Mouse (Mus musculus): Measurements from ENCODE around the gene Gm3115. TPM values are rescaled to one million over a fixed set of nuclear protein-coding genes. Genes with fewer than 3 reads are reported as not detected.
"Not testable (repeated sequence)": the region's sequence is repeated elsewhere in the genome, so short reads cannot be mapped to it uniquely, and the experiment has no call there.

The Gm3115 gene
- total RNA-seq (2014; rRNA removed) (not detected in 2 replicates), polyA plus RNA-seq (2015; fragmentation: Nextera tagmentation; extraction: Ambion mirVana) (not detected in 2 replicates)

DNA sequence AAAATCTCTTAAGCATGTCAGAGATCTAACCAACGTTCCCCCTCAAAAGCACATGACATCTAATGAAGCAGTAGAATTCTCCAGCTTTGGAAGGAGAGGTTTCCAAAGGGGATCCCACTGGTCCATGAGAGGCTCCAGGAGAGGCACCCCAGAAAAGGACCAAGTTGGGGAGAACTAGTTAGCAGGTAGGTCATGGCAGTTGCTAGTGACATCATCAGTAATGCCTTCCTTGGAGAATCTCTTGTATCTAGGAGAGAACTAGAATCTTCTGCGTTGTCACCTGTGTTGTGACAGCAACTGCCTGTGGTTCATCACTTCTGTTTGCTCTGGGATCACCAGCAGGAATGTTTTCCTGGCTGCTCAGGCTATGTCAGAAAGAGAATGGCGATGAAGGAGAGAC is at the start of gene Gm3115:
TSS of gene Gm3115 (plus strand) at position 301 of the 400 bp plus-strand sequence.
- not testable (repeated sequence) for H3K9ac ChIP-seq (replicated peaks; ENCODE audit: low read length); H3K4me2 ChIP-seq (ENCODE audit: low read depth, low read length); H3K4me3 ChIP-seq (ENCODE audit: low read length); H3K27ac ChIP-seq; H3K9me3 ChIP-seq (ENCODE audit: low read length); H3K36me3 ChIP-seq (ENCODE audit: insufficient read depth, low read length); H3K27me3 ChIP-seq (ENCODE audit: insufficient read depth, low read length); H3K4me1 ChIP-seq (ENCODE audit: insufficient read depth, low read length); DNase-seq (ENCODE audit: low spot score); ATAC-seq
- WGBS, result 62% methylated on average over 2 of the region's 3 CpGs

DNA sequence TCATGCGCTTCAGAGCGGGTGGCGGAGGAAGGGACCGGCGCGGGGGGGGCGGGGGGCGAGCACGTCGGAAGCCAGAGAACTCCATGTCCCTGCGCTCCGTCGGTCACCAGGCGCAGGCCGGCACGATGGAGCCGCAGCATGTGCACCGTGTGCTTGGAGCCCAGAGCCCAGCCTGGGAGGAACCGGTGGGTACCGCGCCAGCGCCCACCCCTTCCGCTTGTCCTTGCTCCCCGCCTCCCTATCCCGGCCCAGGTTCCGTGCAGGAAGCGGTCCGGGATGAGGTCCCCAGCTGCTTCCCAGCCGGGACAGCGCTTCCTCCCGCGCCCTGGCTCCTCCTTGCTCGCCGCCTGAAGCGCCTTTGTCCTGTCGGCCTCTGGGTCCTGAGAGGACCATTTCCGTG is 26.5 kb downstream of the Gm3115 start, which contains the start of gene Gm8108:
TSS of gene Gm8108 (plus strand) at position 101 of the 400 bp plus-strand sequence.
- DNase-seq (ENCODE audit: low spot score), result peak; percentile 1

DNA sequence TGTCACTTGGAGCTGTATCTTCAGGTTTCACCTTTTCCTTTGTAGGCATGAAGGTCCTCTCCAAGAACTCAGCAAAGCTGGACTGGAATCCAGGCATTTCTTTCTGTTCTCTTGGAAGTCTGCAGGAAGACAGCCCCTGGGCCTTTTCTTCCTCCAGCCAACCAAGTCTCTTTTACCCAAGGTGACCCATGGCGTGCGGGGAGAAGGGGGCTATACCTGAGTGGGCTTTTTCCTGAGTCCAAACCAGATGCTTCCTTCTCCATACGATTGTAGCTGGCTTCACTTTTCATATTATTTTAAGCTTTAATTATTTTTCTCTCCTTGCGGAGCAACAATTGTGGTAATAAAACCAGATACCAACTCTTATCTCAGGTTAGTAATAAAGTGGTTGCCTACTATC is 57.7 kb downstream of the Gm3115 start:
- ATAC-seq; H3K4me2 ChIP-seq (ENCODE audit: low read depth, low read length); H3K27ac ChIP-seq; H3K27me3 ChIP-seq (ENCODE audit: insufficient read depth, low read length); H3K4me1 ChIP-seq (ENCODE audit: insufficient read depth, low read length); H3K9me3 ChIP-seq (ENCODE audit: low read length); H3K9ac ChIP-seq (replicated peaks; ENCODE audit: low read length); H3K4me3 ChIP-seq (ENCODE audit: low read length); H3K36me3 ChIP-seq (ENCODE audit: insufficient read depth, low read length); DNase-seq (ENCODE audit: low spot score): not testable (repeated sequence)
- WGBS, result 85% methylated on average over 4 of the region's 4 CpGs

More for the DNA sequence above, 26.5 kb downstream of the Gm3115 start, which contains the start of gene Gm8108:
- H3K9me3 ChIP-seq (ENCODE audit: low read length); H3K27me3 ChIP-seq (ENCODE audit: insufficient read depth, low read length); ATAC-seq; H3K9ac ChIP-seq (replicated peaks; ENCODE audit: low read length); H3K27ac ChIP-seq; H3K4me1 ChIP-seq (ENCODE audit: insufficient read depth, low read length); H3K36me3 ChIP-seq (ENCODE audit: insufficient read depth, low read length): not testable (repeated sequence)
- 2% methylated on average over 23 of the region's 37 CpGs for WGBS
- H3K4me3 ChIP-seq (ENCODE audit: low read length), result peak within 1 kb of the TSS; percentile 36
- peak within 1 kb of the TSS; percentile 49 for H3K4me2 ChIP-seq (ENCODE audit: low read depth, low read length)

Other genes with a start within 250 kb of the Gm3115 start
- gene Gm3033, start 237.9 kb upstream of the Gm3115 start, total RNA-seq (2014; rRNA removed), result 0.37 and 0.47 TPM in 2 replicates
- gene Gm3033, start 237.9 kb upstream of the Gm3115 start, polyA plus RNA-seq (2015; fragmentation: Nextera tagmentation; extraction: Ambion mirVana), result not detected in 2 replicates
- not detected in 2 replicates for gene Gm2916, start 199.9 kb upstream of the Gm3115 start, total RNA-seq (2014; rRNA removed)
- gene Gm2916, start 199.9 kb upstream of the Gm3115 start, polyA plus RNA-seq (2015; fragmentation: Nextera tagmentation; extraction: Ambion mirVana), result not detected in 2 replicates
- not detected in 2 replicates for gene Gm3029, start 152.4 kb upstream of the Gm3115 start, total RNA-seq (2014; rRNA removed)
- 0.19 TPM in 1 of 2 replicates, not detected in the other for gene Gm3029, start 152.4 kb upstream of the Gm3115 start, polyA plus RNA-seq (2015; fragmentation: Nextera tagmentation; extraction: Ambion mirVana)
- gene Gm3095, start 120.6 kb upstream of the Gm3115 start, total RNA-seq (2014; rRNA removed), result 1.0 and 1.2 TPM in 2 replicates
- 0.90 and 1.6 TPM in 2 replicates for gene Gm3095, start 120.6 kb upstream of the Gm3115 start, polyA plus RNA-seq (2015; fragmentation: Nextera tagmentation; extraction: Ambion mirVana)
- gene Gm3099, start 85.7 kb upstream of the Gm3115 start, total RNA-seq (2014; rRNA removed), result not detected in 2 replicates
- gene Gm3099, start 85.7 kb upstream of the Gm3115 start, polyA plus RNA-seq (2015; fragmentation: Nextera tagmentation; extraction: Ambion mirVana), result not detected in 2 replicates
- 1.7 and 1.9 TPM in 2 replicates for gene Gm5796, start 60.2 kb upstream of the Gm3115 start, total RNA-seq (2014; rRNA removed)
- gene Gm5796, start 60.2 kb upstream of the Gm3115 start, polyA plus RNA-seq (2015; fragmentation: Nextera tagmentation; extraction: Ambion mirVana), result 2.2 and 4.7 TPM in 2 replicates
- gene Gm8108, start 26.4 kb downstream of the Gm3115 start, total RNA-seq (2014; rRNA removed), result 0.54 and 0.89 TPM in 2 replicates
- 3.5 and 6.1 TPM in 2 replicates for gene Gm8108, start 26.4 kb downstream of the Gm3115 start, polyA plus RNA-seq (2015; fragmentation: Nextera tagmentation; extraction: Ambion mirVana)
- gene Gm3127, start 80.9 kb downstream of the Gm3115 start, total RNA-seq (2014; rRNA removed), result not detected in 2 replicates
- gene Gm3127, start 80.9 kb downstream of the Gm3115 start, polyA plus RNA-seq (2015; fragmentation: Nextera tagmentation; extraction: Ambion mirVana), result not detected in 2 replicates
- 3.9 and 5.5 TPM in 2 replicates for gene Gm2974, start 98.5 kb downstream of the Gm3115 start, total RNA-seq (2014; rRNA removed)
- gene Gm2974, start 98.5 kb downstream of the Gm3115 start, polyA plus RNA-seq (2015; fragmentation: Nextera tagmentation; extraction: Ambion mirVana), result 5.3 and 8.9 TPM in 2 replicates
- gene Gm3138, start 165.5 kb downstream of the Gm3115 start, total RNA-seq (2014; rRNA removed), result not detected in 2 replicates
- gene Gm3138, start 165.5 kb downstream of the Gm3115 start, polyA plus RNA-seq (2015; fragmentation: Nextera tagmentation; extraction: Ambion mirVana), result not detected in 2 replicates
- not detected in 2 replicates for gene Gm3149, start 233.2 kb downstream of the Gm3115 start, total RNA-seq (2014; rRNA removed)
- not detected in 2 replicates for gene Gm3149, start 233.2 kb downstream of the Gm3115 start, polyA plus RNA-seq (2015; fragmentation: Nextera tagmentation; extraction: Ambion mirVana)